ENCODE assay signal across 1 mouse cellular context in the genomic region with DNA sequence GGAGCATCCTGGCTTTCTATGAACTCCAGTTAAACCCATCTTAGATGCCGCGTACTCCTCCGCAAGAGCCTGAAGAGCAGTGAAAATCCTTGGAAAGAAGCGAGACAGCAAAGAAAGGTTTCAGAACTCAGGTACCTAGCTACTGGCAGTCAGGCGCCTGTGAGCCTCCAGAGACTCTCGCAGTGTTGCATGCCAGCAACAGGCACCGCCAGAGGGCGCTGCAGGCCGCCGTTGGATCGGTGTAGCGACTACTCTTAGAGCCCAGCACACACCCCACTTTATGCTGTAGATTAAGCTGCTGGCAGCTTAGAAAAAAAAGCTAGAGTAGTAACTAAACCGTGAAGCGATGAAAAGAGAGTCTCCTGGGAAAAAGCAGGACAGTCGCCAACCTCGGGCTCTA.
TF ChIP-seq lines count a peak whose summit lies in the region.

No protein-coding gene starts in this region.

TF ChIP-seq in CH12.LX, 34 proteins besides CTCF, POLR2A, EP300 and RAD21:
- no peak for TF ChIP-seq MXI1 (IDR thresholded peaks at IDR 0.05; ENCODE audit: low read depth, low read length)
- TF ChIP-seq BHLHE40 (IDR thresholded peaks at IDR 0.05; ENCODE audit: low read depth, low read length): no peak
- TF ChIP-seq USF1 (IDR thresholded peaks at IDR 0.05; ENCODE audit: low read depth, low read length): no peak
- TF ChIP-seq ZNF384 (IDR thresholded peaks at IDR 0.05; ENCODE audit: low read depth, low read length): peak; percentile 74
- no peak for TF ChIP-seq MAZ (IDR thresholded peaks at IDR 0.05; ENCODE audit: low read depth, low read length)
- TF ChIP-seq UBTF (IDR thresholded peaks at IDR 0.05; ENCODE audit: low read depth, low read length): no peak
- no peak for TF ChIP-seq CHD2 (IDR thresholded peaks at IDR 0.05; ENCODE audit: low read length)
- TF ChIP-seq ELF1 (IDR thresholded peaks at IDR 0.05; ENCODE audit: low read depth, low read length): no peak
- TF ChIP-seq ZC3H11A (IDR thresholded peaks at IDR 0.05; ENCODE audit: low read depth, low read length): no peak
- TF ChIP-seq IRF4 (IDR thresholded peaks at IDR 0.05; ENCODE audit: low read depth, low read length): no peak
- TF ChIP-seq HCFC1 (IDR thresholded peaks at IDR 0.05; ENCODE audit: low read depth, low read length): peak; percentile 29; the same call in 1 of the 2 replicates
- TF ChIP-seq KAT2A (IDR thresholded peaks at IDR 0.05; ENCODE audit: insufficient replicate concordance, low read length): no peak
- TF ChIP-seq POLR2AphosphoS2 (IDR thresholded peaks at IDR 0.05; ENCODE audit: low read depth, low read length): no peak
- TF ChIP-seq TBP (conservative IDR thresholded peaks at IDR 0.05; ENCODE audit: low read depth, low read length): no peak
- no peak for TF ChIP-seq E2F4 (IDR thresholded peaks at IDR 0.05; ENCODE audit: insufficient replicate concordance, low read depth, low read length)
- 0 out of 2 replicates have a peak, but pooled peaks have one; percentile 20 for TF ChIP-seq TCF12 (IDR thresholded peaks at IDR 0.05; ENCODE audit: low read depth, low read length)
- TF ChIP-seq MAFK (IDR thresholded peaks at IDR 0.05; ENCODE audit: insufficient replicate concordance, low read length): no peak
- no peak for TF ChIP-seq JUND (conservative IDR thresholded peaks at IDR 0.05; ENCODE audit: low read depth, low read length)
- no peak for TF ChIP-seq MAX (IDR thresholded peaks at IDR 0.05; ENCODE audit: low read length)
- no peak for TF ChIP-seq ZMIZ1 (IDR thresholded peaks at IDR 0.05; ENCODE audit: low read depth, low read length)
- no peak for TF ChIP-seq GABPA (IDR thresholded peaks at IDR 0.05; ENCODE audit: insufficient replicate concordance, low read depth, low read length)
- TF ChIP-seq NRF1 (IDR thresholded peaks at IDR 0.05; ENCODE audit: low read depth, low read length): no peak
- no peak for TF ChIP-seq ZKSCAN1 (IDR thresholded peaks at IDR 0.05; ENCODE audit: borderline replicate concordance, low read depth, low read length)
- TF ChIP-seq SMC3 (IDR thresholded peaks at IDR 0.05; ENCODE audit: low read depth, low read length): peak; percentile 72
- TF ChIP-seq PAX5 (IDR thresholded peaks at IDR 0.05; ENCODE audit: low read length): no peak
- TF ChIP-seq MYC (IDR thresholded peaks at IDR 0.05; ENCODE audit: low read depth, low read length): no peak
- TF ChIP-seq ETS1 (conservative IDR thresholded peaks at IDR 0.05; ENCODE audit: low read depth, low read length): no peak
- no peak for TF ChIP-seq RCOR1 (conservative IDR thresholded peaks at IDR 0.05; ENCODE audit: low read depth, low read length)
- TF ChIP-seq SIN3A (IDR thresholded peaks at IDR 0.05; ENCODE audit: low read length): no peak
